Mouse (Mus musculus) embryonic fibroblast, embryonic 13.5 days (primary cell): ENCODE measurements around the gene Abtb1.

Source experiments
- CTCF ChIP-seq: IDR thresholded peaks from 2 replicates; pipeline ENCODE4 v1.5.1; 2011; ENCODE audit warnings: mild to moderate bottlenecking, control low read depth, low read length, moderate library complexity, borderline replicate concordance; ENCODE audit not compliant: insufficient read depth
- POLR2A ChIP-seq: IDR thresholded peaks from 2 replicates; pipeline ENCODE4 v1.6.1; 2011; ENCODE audit warnings: low read depth, mild to moderate bottlenecking, control low read depth, low read length, moderate library complexity

GRCm38 (mm10) chr6:88840211-88840610 lies 1.6 kb downstream of the Abtb1 start:
- TF ChIP-seq POLR2A = no peak
- no peak for TF ChIP-seq CTCF
